Mouse (Mus musculus) brain, embryonic 14.5 days (tissue): ENCODE results near the gene Samt3.

Experiments
- CTCF ChIP-seq: fragments of 200-500 bp; IDR thresholded peaks from 2 replicates; pipeline ENCODE4 v1.5.1; 2012; ENCODE audit warnings: inconsistent platforms, mild to moderate bottlenecking, moderate library complexity, borderline replicate concordance; ENCODE audit not compliant: insufficient read depth, insufficient read length; ENCODE audit errors: extremely low read depth
- POLR2A ChIP-seq: fragments of 200-500 bp; IDR thresholded peaks from 2 replicates; pipeline ENCODE4 v1.6.1; 2012; ENCODE audit warnings: mild to moderate bottlenecking, inconsistent platforms, borderline replicate concordance; ENCODE audit not compliant: poor library complexity, insufficient read depth, insufficient read length, severe bottlenecking; ENCODE audit errors: extremely low read depth

DNA sequence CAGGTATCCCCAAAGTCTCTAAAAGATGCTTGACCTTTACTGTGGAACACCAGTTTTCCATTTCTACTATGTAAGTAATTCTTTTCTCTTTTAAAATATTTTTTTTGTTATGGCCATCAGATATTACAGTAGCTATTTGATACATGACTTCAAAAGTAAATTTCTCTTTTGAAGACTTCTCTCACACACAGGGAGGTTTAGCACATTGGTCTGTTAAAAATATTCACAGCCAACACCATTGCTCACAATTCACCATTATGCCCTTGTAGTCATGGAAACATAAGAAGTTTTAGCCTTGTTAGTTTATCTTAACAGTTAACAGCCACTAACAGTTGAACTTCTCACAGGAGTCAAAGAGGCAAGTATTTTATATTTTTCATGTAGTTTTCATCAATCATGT is at the start of gene Samt3:
- no peak for TF ChIP-seq CTCF
- TF ChIP-seq POLR2A, result no peak
